Mouse (Mus musculus): ENCODE measurements at regions not wholly inside any gene's neighbourhood (a gene's known extent, or its start where the extent isn't known, plus 50 kb on each side); places are given as distances from the start of the nearest gene placed in this dataset.

DNA sequence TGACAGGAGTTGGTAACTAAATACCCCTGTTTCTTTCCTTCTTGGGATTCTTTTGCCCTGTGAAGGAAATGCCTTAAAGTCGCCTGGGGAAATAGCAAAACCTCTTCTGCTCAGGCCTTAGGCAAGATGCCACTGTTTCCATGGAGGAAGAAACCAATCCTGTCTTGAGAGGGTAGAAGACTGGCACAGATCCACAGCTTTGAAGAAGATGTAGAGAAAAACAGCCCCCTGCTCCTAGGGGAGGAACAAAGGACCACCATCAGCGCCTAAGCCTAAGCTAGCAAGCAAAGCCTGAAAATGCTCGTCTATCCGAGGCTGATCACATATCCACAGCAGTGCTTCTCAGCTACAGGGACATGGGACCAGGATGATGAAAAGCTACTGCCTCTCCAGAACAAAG lies 268.0 kb upstream of the Tank start:
- no peaks in the 10 kb centered on the region for H3K36me3 ChIP-seq (replicated peaks; ENCODE audit: control insufficient read depth, insufficient read depth, low read depth)
- ATAC-seq (ENCODE audit: insufficient read depth) (no peak), DNase-seq (ENCODE audit: low read depth in 3 of 3, low spot score in 3 of 3) (no peak)
- no peaks in the 10 kb centered on the region for H3K9me3 ChIP-seq (ENCODE audit: control insufficient read depth, low read length)
- no peaks in the 10 kb centered on the region for H3K27me3 ChIP-seq (ENCODE audit: control insufficient read depth, insufficient read depth, low read length)
- H3K4me2 ChIP-seq (ENCODE audit: low read depth): no peak overlapping the region
- H3K4me1 ChIP-seq (replicated peaks; ENCODE audit: control insufficient read depth in 2 of 2, insufficient read depth in 2 of 2, low read length in 1 of 2): no peaks in the 10 kb centered on the region
- no peak overlapping the region for H3K27ac ChIP-seq
- no peak overlapping the region for H3K9ac ChIP-seq (replicated peaks)
- no peak overlapping the region for H3K4me3 ChIP-seq (ENCODE audit: insufficient read depth in 1 of 2, low read depth in 2 of 2, low read length in 2 of 2)
- TF ChIP-seq CTCF (IDR thresholded peaks at IDR 0.05; ENCODE audit: low read depth) (no peak), EP300 (IDR thresholded peaks at IDR 0.05; ENCODE audit: low read depth) (no peak)
- 61% methylated on average over 4 of the region's 4 CpGs for WGBS (ENCODE audit: insufficient replicate concordance)

DNA sequence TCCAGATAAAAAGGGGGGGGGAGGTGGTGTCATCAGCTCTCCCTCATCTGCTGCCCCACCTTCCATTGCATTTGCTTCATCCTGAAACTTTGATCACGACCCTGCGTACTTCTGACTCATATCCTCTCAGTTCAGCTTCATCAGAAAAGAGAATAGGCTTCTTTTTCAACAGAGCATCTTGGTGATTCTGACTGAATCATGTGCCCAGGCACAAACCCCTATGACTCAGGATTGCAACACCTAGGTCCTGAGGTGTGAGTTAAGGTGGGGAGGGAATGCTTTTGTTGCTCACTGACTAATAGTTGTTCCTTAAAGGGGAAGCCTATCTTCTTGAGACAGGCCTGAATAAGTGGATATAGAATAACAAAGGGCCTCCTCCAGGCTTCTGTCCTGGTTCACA lies 269.2 kb upstream of the Tank start:
- ATAC-seq (ENCODE audit: insufficient read depth): no peak
- Histone ChIP-seq H3K9me3 (ENCODE audit: control insufficient read depth, low read length) (no peaks in the 10 kb centered on the region), H3K27ac (no peak overlapping the region), H3K4me3 (ENCODE audit: insufficient read depth in 1 of 2, low read depth in 2 of 2, low read length in 2 of 2) (no peak overlapping the region), H3K27me3 (ENCODE audit: control insufficient read depth, insufficient read depth, low read length) (no peaks in the 10 kb centered on the region), H3K4me1 (replicated peaks; ENCODE audit: control insufficient read depth in 2 of 2, insufficient read depth in 2 of 2, low read length in 1 of 2) (no peaks in the 10 kb centered on the region), H3K36me3 (replicated peaks; ENCODE audit: control insufficient read depth, insufficient read depth, low read depth) (no peaks in the 10 kb centered on the region), H3K4me2 (ENCODE audit: low read depth) (no peak overlapping the region), H3K9ac (replicated peaks) (no peak overlapping the region)
- no peak for DNase-seq (ENCODE audit: low read depth in 3 of 3, low spot score in 3 of 3)
- TF ChIP-seq CTCF (IDR thresholded peaks at IDR 0.05; ENCODE audit: low read depth) (no peak), EP300 (IDR thresholded peaks at IDR 0.05; ENCODE audit: low read depth) (no peak)
- WGBS (ENCODE audit: insufficient replicate concordance): 70% methylated on average over 2 of the region's 2 CpGs

DNA sequence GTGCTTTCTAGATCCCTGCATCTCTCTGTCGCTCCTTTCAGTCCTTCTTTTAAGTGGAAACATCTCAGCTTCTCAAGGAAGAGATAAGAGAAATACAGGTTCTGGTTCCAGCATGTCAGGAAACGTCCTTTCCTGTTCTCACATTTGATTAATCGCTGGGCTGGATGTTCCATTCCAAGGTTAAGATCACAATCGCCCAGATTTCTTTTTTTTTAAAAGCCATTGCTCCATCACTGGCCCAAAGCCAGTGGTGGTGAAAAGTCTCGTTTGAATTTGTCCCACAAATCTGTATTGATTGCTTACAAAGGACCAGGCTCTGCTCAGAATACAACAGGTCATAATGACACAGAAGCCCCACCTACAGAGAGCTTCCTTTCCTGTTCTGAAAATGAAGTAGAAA lies 281.2 kb upstream of the Tank start:
- H3K4me1 ChIP-seq (replicated peaks; ENCODE audit: control insufficient read depth in 2 of 2, insufficient read depth in 2 of 2, low read length in 1 of 2): no peaks in the 10 kb centered on the region
- no peak overlapping the region for H3K9ac ChIP-seq (replicated peaks)
- H3K27me3 ChIP-seq (ENCODE audit: control insufficient read depth, insufficient read depth, low read length): no peaks in the 10 kb centered on the region
- 21% methylated on average over 5 of the region's 5 CpGs for WGBS (ENCODE audit: insufficient replicate concordance)
- H3K36me3 ChIP-seq (replicated peaks; ENCODE audit: control insufficient read depth, insufficient read depth, low read depth): no peaks in the 10 kb centered on the region
- no peak overlapping the region for H3K4me3 ChIP-seq (ENCODE audit: insufficient read depth in 1 of 2, low read depth in 2 of 2, low read length in 2 of 2)
- no peak for ATAC-seq (ENCODE audit: insufficient read depth)
- no peak for TF ChIP-seq CTCF (IDR thresholded peaks at IDR 0.05; ENCODE audit: low read depth)
- no peaks in the 10 kb centered on the region for H3K9me3 ChIP-seq (ENCODE audit: control insufficient read depth, low read length)
- no peak overlapping the region for H3K4me2 ChIP-seq (ENCODE audit: low read depth)
- H3K27ac ChIP-seq: no peak overlapping the region
- DNase-seq (ENCODE audit: low read depth in 3 of 3, low spot score in 3 of 3): no peak

DNA sequence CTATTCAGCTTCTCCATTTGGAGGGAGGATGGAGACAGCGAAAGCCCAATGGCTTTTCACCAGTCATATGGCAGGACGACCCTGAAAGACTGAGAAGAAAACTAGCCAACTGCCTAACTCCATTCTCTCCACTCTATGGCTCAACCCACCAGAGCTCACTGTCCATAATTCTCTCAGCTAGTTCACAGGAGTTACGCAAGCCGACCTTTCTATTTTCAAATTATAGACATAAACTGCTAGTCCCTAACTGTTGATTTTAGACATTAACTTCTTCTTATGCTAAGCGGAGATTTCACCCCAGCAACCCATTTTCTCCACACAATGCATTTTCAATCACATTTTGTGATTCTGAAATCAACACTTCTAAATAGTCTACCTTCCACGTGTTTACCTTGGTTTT lies 281.8 kb upstream of the Tank start:
- WGBS (ENCODE audit: insufficient replicate concordance): 51% methylated on average over 6 of the region's 6 CpGs
- no peak overlapping the region for H3K9ac ChIP-seq (replicated peaks)
- no peak for TF ChIP-seq CTCF (IDR thresholded peaks at IDR 0.05; ENCODE audit: low read depth)
- no peak for TF ChIP-seq EP300 (IDR thresholded peaks at IDR 0.05; ENCODE audit: low read depth)
- DNase-seq (ENCODE audit: low read depth in 3 of 3, low spot score in 3 of 3) (no peak), ATAC-seq (ENCODE audit: insufficient read depth) (no peak)
- no peak overlapping the region for H3K27ac ChIP-seq
- no peaks in the 10 kb centered on the region for H3K36me3 ChIP-seq (replicated peaks; ENCODE audit: control insufficient read depth, insufficient read depth, low read depth)
- no peak overlapping the region for H3K4me3 ChIP-seq (ENCODE audit: insufficient read depth in 1 of 2, low read depth in 2 of 2, low read length in 2 of 2)
- no peaks in the 10 kb centered on the region for H3K4me1 ChIP-seq (replicated peaks; ENCODE audit: control insufficient read depth in 2 of 2, insufficient read depth in 2 of 2, low read length in 1 of 2)
- no peaks in the 10 kb centered on the region for H3K9me3 ChIP-seq (ENCODE audit: control insufficient read depth, low read length)
- H3K27me3 ChIP-seq (ENCODE audit: control insufficient read depth, insufficient read depth, low read length): no peaks in the 10 kb centered on the region
- no peak overlapping the region for H3K4me2 ChIP-seq (ENCODE audit: low read depth)

DNA sequence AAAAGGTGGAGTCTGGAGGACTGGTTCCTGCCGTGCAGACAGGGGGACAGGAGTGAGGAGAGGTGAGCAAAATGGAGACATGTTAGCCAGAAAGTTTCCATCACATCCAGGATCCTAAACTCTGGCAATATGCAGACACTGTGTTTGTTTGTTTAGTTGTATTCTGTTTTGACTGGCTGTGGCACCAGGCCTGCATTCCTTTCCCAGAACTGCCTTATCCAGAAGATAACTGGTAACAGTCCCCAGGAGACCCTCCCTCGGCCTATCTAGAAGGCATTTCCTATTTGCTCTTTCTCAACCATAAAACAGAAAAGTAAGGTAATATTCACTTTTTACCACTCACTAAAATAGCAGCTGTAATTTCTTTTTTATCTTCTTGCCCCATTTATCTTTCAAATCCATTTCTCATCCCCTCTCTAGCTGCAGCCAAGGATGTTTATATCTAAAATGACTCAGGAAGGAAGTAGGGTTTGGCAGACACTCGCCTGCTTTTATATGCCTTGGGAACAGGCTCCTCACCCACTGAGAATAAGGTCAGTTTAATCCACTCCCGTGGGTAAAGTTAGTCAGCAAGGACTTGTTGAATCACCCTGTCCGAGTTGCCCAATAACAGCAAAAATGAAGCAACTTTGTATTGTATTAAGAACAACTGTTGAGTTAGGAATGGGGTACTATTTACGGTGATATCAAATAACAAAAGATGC lies 283.0 kb upstream of the Tank start:
- DNase-seq (ENCODE audit: low read depth in 3 of 3, low spot score in 3 of 3) (no peak), ATAC-seq (ENCODE audit: insufficient read depth) (no peak)
- Histone ChIP-seq H3K9me3 (ENCODE audit: control insufficient read depth, low read length) (no peaks in the 10 kb centered on the region), H3K9ac (replicated peaks) (no peak overlapping the region), H3K4me3 (ENCODE audit: insufficient read depth in 1 of 2, low read depth in 2 of 2, low read length in 2 of 2) (no peak overlapping the region), H3K36me3 (replicated peaks; ENCODE audit: control insufficient read depth, insufficient read depth, low read depth) (no peaks in the 10 kb centered on the region), H3K4me1 (replicated peaks; ENCODE audit: control insufficient read depth in 2 of 2, insufficient read depth in 2 of 2, low read length in 1 of 2) (no peaks in the 10 kb centered on the region), H3K27me3 (ENCODE audit: control insufficient read depth, insufficient read depth, low read length) (no peaks in the 10 kb centered on the region), H3K27ac (no peak overlapping the region), H3K4me2 (ENCODE audit: low read depth) (no peak overlapping the region)
- WGBS (ENCODE audit: insufficient replicate concordance): 22% methylated on average over 6 of the region's 6 CpGs
- TF ChIP-seq EP300 (IDR thresholded peaks at IDR 0.05; ENCODE audit: low read depth) (no peak), CTCF (IDR thresholded peaks at IDR 0.05; ENCODE audit: low read depth) (no peak)
